Mouse (Mus musculus): ENCODE data around the gene Gm27021.
A peak's percentile ranks its signal among the peaks of the same experiment; 100 is the strongest.

Gene Gm27021

DNA sequence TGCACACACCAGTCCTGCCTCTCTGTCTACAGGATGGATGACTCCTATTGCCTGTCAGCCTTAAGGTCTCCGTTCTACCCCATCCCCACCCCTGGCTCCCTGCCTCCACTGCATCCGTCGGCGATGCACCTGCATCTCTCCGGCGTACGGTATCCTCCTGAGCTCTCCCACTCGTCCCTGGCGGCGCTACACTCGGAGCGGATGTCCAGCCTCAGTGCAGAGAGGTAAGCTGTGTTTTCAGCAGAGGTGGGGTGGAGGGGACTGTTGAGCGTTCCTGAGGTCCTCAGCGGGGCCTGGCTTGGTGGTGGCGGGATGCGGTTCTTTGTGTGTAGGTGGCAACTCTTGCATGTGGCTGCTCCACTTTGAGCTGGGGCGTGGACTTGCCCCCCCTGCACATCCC lies 100.1 kb downstream of the Gm27021 start:
- DNase-seq (ENCODE audit: low spot score in 2 of 2) = no peak

- no peak for DNase-seq (ENCODE audit: low spot score in 2 of 2)
These were observed 101.2 kb downstream of the Gm27021 start for GRCm38 (mm10) chr8:120566681-120567080.

DNA sequence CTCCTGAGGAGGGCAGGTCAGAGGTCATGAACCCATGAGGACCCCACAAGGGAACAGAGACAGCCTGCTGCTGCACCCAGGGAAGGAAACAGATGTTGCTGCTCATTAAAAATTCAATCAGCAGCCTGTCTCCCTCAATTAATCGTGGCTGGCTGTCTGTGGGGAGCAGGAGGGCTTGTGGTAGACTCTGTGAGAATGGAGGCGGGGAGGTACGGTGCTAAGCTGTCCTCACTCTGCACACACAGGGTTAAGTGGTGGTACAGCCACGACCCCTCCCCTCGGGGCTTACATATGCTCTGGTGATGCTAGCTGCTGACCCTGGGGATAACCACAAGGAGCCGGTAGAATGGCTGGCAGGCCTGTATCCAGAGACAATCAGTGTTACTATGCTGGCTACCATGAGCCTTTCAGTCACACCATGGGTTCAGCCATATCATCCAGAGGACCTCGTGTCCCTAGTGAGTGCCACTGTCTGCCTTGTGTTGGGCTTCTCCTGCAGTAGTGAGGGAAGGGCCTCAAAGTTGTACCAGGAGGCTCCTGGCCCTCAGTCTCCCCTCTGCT lies 102.6 kb downstream of the Gm27021 start:
- DNase-seq (ENCODE audit: low spot score in 2 of 2) = no peak

DNA sequence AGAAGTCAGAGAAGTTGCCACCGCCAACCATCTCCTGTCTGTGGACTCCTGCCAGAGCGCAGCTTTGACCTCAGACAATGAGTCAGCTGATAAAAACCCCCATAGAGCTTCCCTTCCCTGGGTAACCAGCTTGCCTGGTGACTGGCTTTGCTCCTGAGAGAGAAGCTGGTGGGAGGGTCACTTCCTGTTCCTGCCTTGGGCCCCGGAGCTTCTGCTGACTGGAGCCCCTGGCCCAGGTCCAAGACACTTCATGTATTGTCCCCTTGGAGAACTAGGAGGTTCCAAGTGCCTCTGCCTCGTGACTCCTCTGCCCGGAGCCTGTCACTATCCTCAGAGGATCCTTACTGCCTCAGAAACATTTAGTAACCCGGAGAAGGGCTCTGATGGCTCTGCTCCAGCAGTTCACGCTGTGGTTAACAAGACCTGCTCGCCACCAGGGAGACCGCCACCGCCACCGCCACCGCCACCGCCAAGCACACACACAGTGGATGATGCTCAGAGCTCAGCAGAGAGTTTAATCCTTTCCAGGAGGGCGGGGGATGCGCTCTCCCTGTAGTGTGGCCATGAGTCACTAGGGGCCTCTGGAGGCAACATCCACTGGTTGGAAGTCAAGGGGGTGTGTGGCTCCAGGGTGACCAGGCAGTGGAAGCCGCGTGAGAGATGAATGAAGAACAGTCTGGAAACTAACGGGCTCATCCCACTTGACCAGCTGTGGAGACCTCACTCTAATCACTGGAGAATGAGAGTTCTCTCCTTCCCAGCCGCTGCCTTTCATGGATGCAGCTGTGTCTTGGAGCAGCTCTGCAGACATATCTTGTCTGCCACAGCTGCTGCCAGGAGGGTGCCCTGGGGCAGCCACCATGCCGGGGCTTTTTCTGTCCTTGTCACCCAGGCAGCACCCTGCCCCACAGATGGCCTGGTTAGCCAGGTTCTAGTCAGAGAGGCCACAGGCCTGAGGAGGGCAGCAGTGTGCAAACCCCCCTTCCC lies 103.7 kb downstream of the Gm27021 start:
- DNase-seq (ENCODE audit: low spot score in 2 of 2) = peak; percentile 56 to 69

DNA sequence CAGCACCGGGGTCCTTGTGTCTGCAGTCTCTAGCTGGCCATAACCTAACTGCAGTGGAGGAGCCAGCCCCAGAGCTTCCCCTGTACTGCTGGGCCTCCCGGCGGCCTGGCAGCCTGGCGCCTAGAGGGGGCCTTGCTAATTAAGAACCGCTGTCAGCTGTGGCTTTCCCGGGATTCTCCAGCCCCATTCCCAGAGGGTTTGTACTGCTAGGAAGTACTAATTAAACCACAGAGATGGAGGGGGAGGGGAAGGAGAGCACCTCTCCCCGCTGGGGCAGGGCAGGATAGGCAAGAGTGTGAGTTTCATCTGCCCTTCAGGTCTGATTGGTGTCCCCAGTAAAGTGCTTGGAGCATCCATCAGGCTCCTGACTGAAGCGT lies 104.5 kb downstream of the Gm27021 start:
- DNase-seq (ENCODE audit: low spot score in 2 of 2) = no peak

- DNase-seq (ENCODE audit: low spot score in 2 of 2) = no peak
These were observed 105.1 kb downstream of the Gm27021 start for GRCm38 (mm10) chr8:120562680-120563347.

GRCm38 (mm10) chr8:120561539-120562435 lies 106.1 kb downstream of the Gm27021 start:
- DNase-seq (ENCODE audit: low spot score in 2 of 2) = no peak

GRCm38 (mm10) chr8:120560535-120560934 lies 107.3 kb downstream of the Gm27021 start:
- DNase-seq (ENCODE audit: low spot score in 2 of 2) = no peak

GRCm38 (mm10) chr8:120559654-120560053 lies 108.2 kb downstream of the Gm27021 start:
- DNase-seq (ENCODE audit: low spot score in 2 of 2) = no peak
